Mouse (Mus musculus) liver, embryonic 12.5 days (tissue): ENCODE results near the gene Ugt1a8. TPM values are rescaled to one million over a fixed set of nuclear protein-coding genes. Genes with fewer than 3 reads are reported as not detected.
A peak's percentile ranks its signal among the peaks of the same experiment; 100 is the strongest.
"Not testable (repeated sequence)": the region's sequence is repeated elsewhere in the genome, so short reads cannot be mapped to it uniquely, and the experiment has no call there.

Source experiments
- ATAC-seq: fragments of 200-750 bp; cut with Nextera tagmentation; 2 replicates; pipeline ENCODE4 v1.8.0; 2017; ENCODE audit warnings: moderate number of reproducible peaks, mild to moderate bottlenecking, moderate library complexity
- H3K27ac ChIP-seq: fragments of 300-500 bp; sonication (generic); 2 replicates; pipeline ENCODE4 v1.5.1; 2016; ENCODE audit warnings: mild to moderate bottlenecking
- H3K27me3 ChIP-seq: fragments of 300-500 bp; sonication (generic); replicated peaks from 2 replicates; pipeline ENCODE4 v1.6.1; 2016; ENCODE audit warnings: mild to moderate bottlenecking, moderate library complexity
- H3K36me3 ChIP-seq: fragments of 300-500 bp; sonication (generic); 2 replicates; pipeline ENCODE4 v1.6.1; 2016; ENCODE audit warnings: mild to moderate bottlenecking, moderate library complexity
- H3K4me1 ChIP-seq: fragments of 300-500 bp; sonication (generic); 2 replicates; pipeline ENCODE4 v1.6.1; 2016
- H3K4me2 ChIP-seq: fragments of 300-500 bp; sonication (generic); 2 replicates; pipeline ENCODE4 v1.6.1; 2016; ENCODE audit warnings: mild to moderate bottlenecking, moderate library complexity
- H3K4me3 ChIP-seq: fragments of 300-500 bp; sonication (generic); 2 replicates; pipeline ENCODE4 v1.5.1; 2016; ENCODE audit warnings: mild to moderate bottlenecking, moderate library complexity
- H3K9ac ChIP-seq: fragments of 300-500 bp; sonication (generic); 2 replicates; pipeline ENCODE4 v1.6.1; 2016; ENCODE audit warnings: mild to moderate bottlenecking, moderate library complexity
- H3K9me3 ChIP-seq: fragments of 300-500 bp; sonication (generic); replicated peaks from 2 replicates; pipeline ENCODE4 v1.6.1; 2016; ENCODE audit warnings: mild to moderate bottlenecking, moderate library complexity
- WGBS: fragments of 180-500 bp; shearing (Covaris S2); methylation state at CpG from one replicate; pipeline ENCODE4 v1.1.7; 2016; ENCODE audit not compliant: insufficient replicate concordance; 5-methylcytosine and 5-hydroxymethylcytosine counted together
- polyA plus RNA-seq: library from polyadenylated mRNA; unstranded; fragments of >200 nt; fragmentation: Nextera tagmentation; extraction: Ambion mirVana; gene quantifications from 2 replicates; pipeline ENCODE4 v1.2.1, GENCODE M21; 2016

Ugt1a8 gene
- not detected in 2 replicates for polyA plus RNA-seq

- Histone ChIP-seq H3K27me3 (no peaks in the 10 kb centered on the region), H3K9me3 (no peaks in the 10 kb centered on the region), H3K36me3 (no peaks in the 10 kb centered on the region), H3K4me1 (no peaks in the 10 kb centered on the region), H3K27ac (no peak within 1 kb of the TSS), H3K9ac (no peak within 1 kb of the TSS), H3K4me3 (no peak within 1 kb of the TSS), H3K4me2 (no peak within 1 kb of the TSS)
- ATAC-seq = no peak
- WGBS = 54% methylated on average over 3 of the region's 3 CpGs
Measured at GRCm38 (mm10) chr1:88087513-88087912, at the start of gene Ugt1a8. Gene Ugt1a8, plus strand, starts transcription at chr1:88087813.

DNA sequence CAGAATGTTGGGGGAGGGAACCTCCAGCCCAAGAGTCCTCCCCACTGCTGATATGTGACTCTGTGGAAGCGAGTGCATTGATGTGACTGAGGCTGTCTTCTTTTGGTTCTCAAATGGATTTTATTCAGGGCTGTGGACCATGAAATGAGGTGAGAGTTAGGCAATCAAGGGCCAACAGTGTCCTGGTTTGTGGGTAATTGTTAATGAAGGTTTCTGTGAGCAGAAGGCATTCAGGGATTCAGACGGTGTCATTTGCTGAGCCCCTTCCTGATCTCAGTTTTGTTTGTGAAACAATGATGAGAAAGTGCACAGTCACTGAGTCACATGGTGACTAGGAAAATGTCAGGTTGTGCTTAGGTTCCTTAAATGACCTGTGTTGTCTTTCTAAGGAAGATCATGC lies 44.6 kb upstream of the Ugt1a8 start:
- not testable (repeated sequence) for H3K4me2 ChIP-seq, H3K9ac ChIP-seq, H3K27me3 ChIP-seq, H3K36me3 ChIP-seq, H3K4me3 ChIP-seq, H3K4me1 ChIP-seq, ATAC-seq, H3K27ac ChIP-seq, H3K9me3 ChIP-seq
- WGBS = 20% methylated on average over 1 of the region's 2 CpGs

DNA sequence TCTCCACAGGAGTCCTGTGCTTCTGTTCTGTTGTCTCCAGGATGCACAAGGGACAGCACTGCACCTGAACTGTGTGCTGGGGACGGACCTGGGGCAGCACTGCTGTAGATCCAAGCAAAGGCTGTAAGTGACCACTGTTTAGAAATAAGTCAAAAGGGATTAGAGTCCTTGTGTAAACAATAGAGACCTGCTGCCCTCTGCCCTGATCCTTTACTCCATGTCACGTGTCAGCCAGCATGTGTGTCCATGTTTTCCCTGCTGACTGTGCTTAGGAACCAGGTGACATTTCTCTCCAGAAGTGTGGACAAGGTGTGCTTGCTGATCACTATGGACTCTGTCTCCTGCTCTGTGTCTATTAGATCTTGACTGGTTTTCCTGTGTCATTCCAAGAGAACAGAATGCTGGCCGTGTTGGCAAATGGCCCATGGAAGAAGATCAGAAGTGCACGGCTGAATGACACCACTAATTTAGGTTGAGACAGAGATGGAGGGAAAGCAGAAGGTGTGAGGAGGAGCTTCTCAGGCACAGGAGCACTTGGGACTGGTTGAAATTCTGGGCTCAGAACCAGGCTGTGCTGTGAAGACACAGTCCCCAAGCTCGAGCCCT lies 42.7 kb upstream of the Ugt1a8 start:
- not testable (repeated sequence) for H3K36me3 ChIP-seq, H3K9ac ChIP-seq, H3K4me2 ChIP-seq, H3K9me3 ChIP-seq, H3K4me3 ChIP-seq, H3K27ac ChIP-seq, H3K4me1 ChIP-seq, H3K27me3 ChIP-seq
- ATAC-seq = peak; percentile 44; the same call in 1 of the 2 replicates
- 56% methylated on average over 4 of the region's 5 CpGs for WGBS

DNA sequence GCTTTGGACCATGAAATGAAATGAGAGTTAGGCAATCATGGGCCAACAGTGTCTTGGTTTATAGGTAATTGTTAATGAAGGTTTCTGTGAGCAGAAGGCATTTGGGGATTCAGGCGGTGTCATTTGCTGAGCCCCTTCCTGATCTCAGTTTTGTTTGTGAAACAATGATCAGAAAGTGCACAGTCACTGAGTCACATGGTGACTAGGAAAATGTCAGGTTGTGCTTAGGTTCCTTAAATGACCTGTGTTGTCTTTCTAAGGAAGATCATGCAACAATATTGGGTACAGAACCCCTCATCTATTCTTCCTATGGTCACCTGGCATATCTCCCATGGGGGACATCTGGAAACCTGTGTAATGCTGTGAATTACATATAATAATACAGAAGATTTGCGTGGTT lies 40.2 kb upstream of the Ugt1a8 start:
- H3K27me3 ChIP-seq, H3K27ac ChIP-seq, H3K4me2 ChIP-seq, H3K9me3 ChIP-seq, H3K36me3 ChIP-seq, H3K4me3 ChIP-seq, ATAC-seq, H3K4me1 ChIP-seq, H3K9ac ChIP-seq: not testable (repeated sequence)
- WGBS = 66% methylated on average over 2 of the region's 2 CpGs

DNA sequence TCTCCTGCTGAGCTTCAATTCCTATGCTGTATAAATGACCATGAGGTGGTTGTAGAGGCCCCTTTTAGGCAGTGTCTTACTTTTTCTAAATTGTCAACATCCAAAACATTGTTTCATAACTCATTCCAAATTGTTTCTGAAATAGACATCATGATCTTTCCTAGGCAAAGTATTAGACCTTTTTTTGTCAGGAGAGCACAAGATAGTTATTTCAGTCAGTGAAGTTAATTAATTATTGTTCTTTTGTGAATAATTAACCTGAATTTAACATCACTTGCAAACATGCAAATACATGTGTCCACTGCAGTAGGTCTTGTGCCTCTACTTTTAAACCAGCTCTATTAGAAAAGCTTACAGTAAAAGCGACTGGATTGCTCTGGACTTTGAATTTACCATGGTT lies 32.5 kb upstream of the Ugt1a8 start, which contains the start of gene Ugt1a10:
Gene Ugt1a10 (plus strand): TSS at position 301 of the 400 bp plus-strand sequence.
- 34% methylated on average over 1 of the region's 1 CpGs for WGBS
- Histone ChIP-seq H3K4me3 (no peak within 1 kb of the TSS), H3K9ac (no peak within 1 kb of the TSS), H3K4me2 (no peak within 1 kb of the TSS), H3K27ac (no peak within 1 kb of the TSS), H3K27me3 (no peaks in the 10 kb centered on the region), H3K36me3 (no peaks in the 10 kb centered on the region), H3K4me1 (no peaks in the 10 kb centered on the region), H3K9me3 (no peaks in the 10 kb centered on the region)
- ATAC-seq = no peak

DNA sequence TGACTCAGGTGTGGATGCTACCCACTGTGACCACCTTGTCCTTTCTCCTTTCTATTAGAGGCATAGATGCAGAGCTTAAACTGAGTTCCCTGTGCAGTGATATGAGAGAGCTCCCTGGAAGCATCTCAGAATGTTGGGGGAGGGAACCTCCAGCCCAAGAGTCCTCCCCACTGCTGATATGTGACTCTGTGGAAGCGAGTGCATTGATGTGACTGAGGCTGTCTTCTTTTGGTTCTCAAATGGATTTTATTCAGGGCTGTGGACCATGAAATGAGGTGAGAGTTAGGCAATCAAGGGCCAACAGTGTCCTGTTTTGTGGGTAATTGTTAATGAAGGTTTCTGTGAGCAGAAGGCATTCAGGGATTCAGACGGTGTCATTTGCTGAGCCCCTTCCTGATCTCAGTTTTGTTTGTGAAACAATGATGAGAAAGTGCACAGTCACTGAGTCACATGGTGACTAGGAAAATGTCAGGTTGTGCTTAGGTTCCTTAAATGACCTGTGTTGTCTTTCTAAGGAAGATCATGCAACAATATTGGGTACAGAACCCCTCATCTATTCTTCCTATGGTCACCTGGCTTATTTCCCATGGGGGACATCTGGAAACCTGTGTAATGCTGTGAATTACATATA lies 21.0 kb upstream of the Ugt1a8 start:
- not testable (repeated sequence) for H3K9me3 ChIP-seq, H3K9ac ChIP-seq, H3K27me3 ChIP-seq, H3K4me1 ChIP-seq, H3K36me3 ChIP-seq, H3K27ac ChIP-seq, ATAC-seq, H3K4me3 ChIP-seq, H3K4me2 ChIP-seq
- WGBS = 53% methylated on average over 1 of the region's 2 CpGs

DNA sequence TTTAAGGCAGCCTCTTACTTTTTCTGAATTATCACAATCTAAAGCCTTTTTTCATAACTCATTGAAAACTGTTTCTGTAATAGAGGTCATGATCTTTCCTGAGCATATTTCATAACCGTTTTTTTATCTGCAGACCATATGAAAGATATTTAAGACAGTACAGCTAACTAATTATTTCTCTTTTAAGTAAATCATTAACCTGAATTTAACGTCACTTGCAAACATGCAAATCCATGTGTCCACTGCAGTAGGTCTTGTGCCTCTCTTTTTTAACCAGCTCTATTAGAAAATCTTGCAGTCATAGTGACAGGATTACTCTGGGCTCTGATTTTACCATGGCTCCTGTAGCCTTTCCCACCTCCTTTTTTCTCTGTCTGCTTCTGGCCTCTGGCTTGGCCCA lies 17.1 kb upstream of the Ugt1a8 start, which contains the start of gene Ugt1a9:
Gene Ugt1a9 (plus strand): TSS at position 306 of the 400 bp plus-strand sequence.
- H3K27ac ChIP-seq = no peak within 1 kb of the TSS
- no peak within 1 kb of the TSS for H3K9ac ChIP-seq
- no peak for ATAC-seq
- H3K36me3 ChIP-seq = no peaks in the 10 kb centered on the region
- 42% methylated on average over 2 of the region's 2 CpGs for WGBS
- H3K4me2 ChIP-seq = no peak within 1 kb of the TSS
- no peaks in the 10 kb centered on the region for H3K27me3 ChIP-seq
- no peaks in the 10 kb centered on the region for H3K4me1 ChIP-seq
- H3K9me3 ChIP-seq = no peaks in the 10 kb centered on the region
- no peak within 1 kb of the TSS for H3K4me3 ChIP-seq

GRCm38 (mm10) chr1:88070902-88071301 lies 16.7 kb upstream of the Ugt1a8 start:
- H3K27me3 ChIP-seq = no peaks in the 10 kb centered on the region
- no peak overlapping the region for H3K4me2 ChIP-seq
- 60% methylated on average over 4 of the region's 4 CpGs for WGBS
- no peak overlapping the region for H3K9ac ChIP-seq
- no peaks in the 10 kb centered on the region for H3K9me3 ChIP-seq
- H3K4me1 ChIP-seq = no peaks in the 10 kb centered on the region
- ATAC-seq = no peak
- H3K36me3 ChIP-seq = no peaks in the 10 kb centered on the region
- H3K4me3 ChIP-seq = no peak overlapping the region
- H3K27ac ChIP-seq = no peak overlapping the region

- 72% methylated on average over 2 of the region's 2 CpGs for WGBS
- Histone ChIP-seq H3K27ac (no peak overlapping the region), H3K36me3 (no peaks in the 10 kb centered on the region), H3K9ac (no peak overlapping the region), H3K4me3 (no peak overlapping the region), H3K4me1 (no peaks in the 10 kb centered on the region), H3K27me3 (no peaks in the 10 kb centered on the region), H3K9me3 (no peaks in the 10 kb centered on the region), H3K4me2 (no peak overlapping the region)
- no peak for ATAC-seq
Measured at GRCm38 (mm10) chr1:88074471-88074870, 13.1 kb upstream of the Ugt1a8 start.

- Histone ChIP-seq H3K9ac (no peak overlapping the region), H3K27ac (no peak overlapping the region), H3K9me3 (no peaks in the 10 kb centered on the region), H3K36me3 (no peaks in the 10 kb centered on the region), H3K4me3 (no peak overlapping the region), H3K4me1 (no peaks in the 10 kb centered on the region), H3K4me2 (no peak overlapping the region), H3K27me3 (no peaks in the 10 kb centered on the region)
- WGBS = 70% methylated on average over 1 of the region's 1 CpGs
- ATAC-seq = no peak
Measured at GRCm38 (mm10) chr1:88077128-88077527, 10.5 kb upstream of the Ugt1a8 start.

DNA sequence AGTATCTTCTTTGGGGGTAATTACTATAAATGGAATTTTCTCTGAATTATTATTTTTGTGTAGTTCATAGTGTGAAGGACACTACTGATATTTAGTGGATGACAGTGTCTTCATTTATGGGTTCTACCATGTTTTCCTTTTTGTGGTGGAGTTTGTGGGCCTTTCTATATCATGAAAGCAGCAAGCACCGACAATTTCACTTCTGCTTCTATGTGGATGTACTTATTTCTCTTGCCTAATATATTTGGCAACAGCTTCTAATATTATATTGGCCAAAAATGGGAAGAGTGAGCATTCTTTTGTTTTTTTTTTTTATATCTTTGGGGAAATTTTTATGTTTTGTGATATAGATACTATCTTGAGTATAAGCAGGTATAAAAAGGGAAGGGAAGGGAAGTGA lies 5.9 kb upstream of the Ugt1a8 start:
- Histone ChIP-seq H3K27me3 (no peaks in the 10 kb centered on the region), H3K36me3 (no peaks in the 10 kb centered on the region), H3K4me2 (no peak overlapping the region), H3K27ac (no peak overlapping the region), H3K4me3 (no peak overlapping the region), H3K9ac (no peak overlapping the region), H3K4me1 (no peaks in the 10 kb centered on the region), H3K9me3 (no peaks in the 10 kb centered on the region)
- no peak for ATAC-seq
- WGBS = 69% methylated on average over 1 of the region's 1 CpGs

DNA sequence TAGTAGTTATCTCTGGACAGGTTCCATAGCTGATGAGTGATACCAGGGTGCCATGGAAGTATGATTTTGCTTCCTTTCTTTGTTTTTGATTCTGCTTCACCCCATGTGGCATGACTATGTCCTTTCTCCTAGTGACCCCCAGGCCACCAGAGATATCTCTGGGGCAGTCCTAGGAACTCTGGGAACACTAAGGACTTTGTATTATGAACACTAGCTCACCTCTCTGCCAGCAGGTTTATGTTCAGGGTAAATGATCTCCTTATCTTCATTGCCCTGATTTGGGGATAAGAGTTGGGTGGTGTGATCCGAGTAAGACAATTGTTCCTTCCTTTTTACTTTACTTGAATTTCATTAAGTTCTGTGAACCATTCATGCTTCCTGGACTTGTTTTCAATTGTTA lies 1.5 kb upstream of the Ugt1a8 start:
- no peak for ATAC-seq
- no peak overlapping the region for H3K4me2 ChIP-seq
- no peaks in the 10 kb centered on the region for H3K27me3 ChIP-seq
- H3K9me3 ChIP-seq = no peaks in the 10 kb centered on the region
- no peaks in the 10 kb centered on the region for H3K4me1 ChIP-seq
- no peak overlapping the region for H3K4me3 ChIP-seq
- 54% methylated on average over 1 of the region's 1 CpGs for WGBS
- H3K9ac ChIP-seq = no peak overlapping the region
- no peak overlapping the region for H3K27ac ChIP-seq
- H3K36me3 ChIP-seq = no peaks in the 10 kb centered on the region

DNA sequence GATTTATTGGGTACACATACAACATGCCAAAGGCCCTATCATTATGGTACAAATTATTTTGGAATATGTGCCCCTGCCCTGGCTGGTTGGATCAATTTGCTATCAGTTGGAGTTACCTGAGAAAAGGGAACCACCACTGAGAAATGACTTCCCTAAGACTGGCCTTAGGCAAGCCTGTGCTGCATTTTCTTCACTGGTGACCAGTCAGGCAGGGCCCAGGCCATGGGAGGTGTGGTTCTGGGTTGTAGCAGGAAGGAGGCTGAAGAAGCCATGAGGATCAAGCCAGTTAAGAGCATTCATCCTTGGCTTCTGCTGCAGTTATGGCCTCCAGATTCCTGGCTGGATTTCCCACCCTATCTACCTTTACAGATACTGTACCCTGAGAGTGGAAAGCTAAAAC lies 4.7 kb downstream of the Ugt1a8 start:
- H3K4me1 ChIP-seq = no peaks in the 10 kb centered on the region
- H3K4me3 ChIP-seq = no peak overlapping the region
- H3K4me2 ChIP-seq = no peak overlapping the region
- no peak overlapping the region for H3K9ac ChIP-seq
- H3K9me3 ChIP-seq = no peaks in the 10 kb centered on the region
- ATAC-seq = no peak
- H3K27ac ChIP-seq = no peak overlapping the region
- no peaks in the 10 kb centered on the region for H3K27me3 ChIP-seq
- H3K36me3 ChIP-seq = no peaks in the 10 kb centered on the region
